In genomic region chr13:76529915-76530314, GRCm38 (mm10) we compare ENCODE assay signal across 25 mouse cellular contexts.
"Had no signal": no experiment of that assay in that cellular context is flagged by ENCODE, and none has a peak within 500 bp of the region (broad histone marks: within the 10 kb centered on the region; RNA-seq: fewer than 3 reads in every experiment).

No protein-coding gene starts in this region.

- H3K27me3 ChIP-seq: limb, embryonic 12.5 days; limb, embryonic 13.5 days; limb, embryonic 15.5 days; liver, embryonic 12.5 days; liver, embryonic 13.5 days; liver, embryonic 15.5 days; lung, embryonic 15.5 days; megakaryocyte, embryonic 14.5 days; midbrain, embryonic 12.5 days; midbrain, embryonic 13.5 days; midbrain, embryonic 15.5 days; neural tube, embryonic 12.5 days had no signal

- DNase-seq: left cerebral cortex, postnatal 4 days; liver; liver, embryonic 13.5 days; liver, postnatal 0 days; lung, adult 18-20 months; lung, adult 2 months; lung, embryonic 14.5 days; lung, postnatal 10 days; lung, postnatal 14 days; lung, postnatal 36 days; lung, postnatal 4 days; midbrain, embryonic 14.5 days had no signal

- ATAC-seq: liver, embryonic 12.5 days; liver, postnatal 0 days; lung, postnatal 0 days; midbrain, embryonic 13.5 days; midbrain, embryonic 15.5 days; midbrain, embryonic 16.5 days had no signal
